Mouse (Mus musculus) brain, adult 10 weeks (tissue): ENCODE measurements around the gene Rnf128. TPM values are rescaled to one million over a fixed set of nuclear protein-coding genes. Genes with fewer than 3 reads are reported as not detected.

Experiments used
- polyA plus RNA-seq: library from polyadenylated mRNA; stranded (reverse); fragments of 350-450 nt; fragmentation: Illumina TruSeq; extraction: RNeasy Lipid Tissue Mini Kit (QIAGEN cat#74804); gene quantifications from one replicate; pipeline ENCODE4 v1.2.3, GENCODE M21; 2015; ENCODE audit warnings: low read depth, low replicate concordance

Rnf128 gene
- 17.1 TPM for polyA plus RNA-seq

DNA sequence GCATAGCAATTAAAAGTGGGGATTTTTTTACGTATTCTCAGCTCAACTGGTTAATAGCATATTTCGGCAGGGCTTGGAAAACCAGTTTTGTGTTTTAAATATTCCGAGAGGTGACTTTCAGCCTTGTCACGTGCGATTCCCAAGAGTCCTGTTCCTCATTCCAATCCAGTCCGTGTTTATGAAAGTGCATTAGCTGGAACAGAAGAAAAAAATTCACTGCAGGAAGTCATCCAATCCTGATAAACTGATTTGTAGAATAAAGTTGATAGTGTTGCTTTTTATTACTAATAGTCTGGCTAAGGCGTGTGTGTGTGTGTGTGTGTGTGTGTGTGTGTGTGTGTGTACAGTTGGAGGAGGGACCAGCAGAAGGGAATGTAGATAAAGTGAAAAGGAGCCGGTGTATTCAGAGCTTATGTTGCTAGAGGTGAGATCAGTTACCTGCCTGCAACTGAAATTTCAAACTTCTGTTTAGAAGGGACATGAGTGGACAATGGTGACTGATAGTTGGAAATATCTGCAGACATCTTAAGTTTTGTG, at the start of gene Rnf128:
Gene Rnf128, plus strand, starts transcription at position 392 of the 537 bp plus-strand sequence.

DNA sequence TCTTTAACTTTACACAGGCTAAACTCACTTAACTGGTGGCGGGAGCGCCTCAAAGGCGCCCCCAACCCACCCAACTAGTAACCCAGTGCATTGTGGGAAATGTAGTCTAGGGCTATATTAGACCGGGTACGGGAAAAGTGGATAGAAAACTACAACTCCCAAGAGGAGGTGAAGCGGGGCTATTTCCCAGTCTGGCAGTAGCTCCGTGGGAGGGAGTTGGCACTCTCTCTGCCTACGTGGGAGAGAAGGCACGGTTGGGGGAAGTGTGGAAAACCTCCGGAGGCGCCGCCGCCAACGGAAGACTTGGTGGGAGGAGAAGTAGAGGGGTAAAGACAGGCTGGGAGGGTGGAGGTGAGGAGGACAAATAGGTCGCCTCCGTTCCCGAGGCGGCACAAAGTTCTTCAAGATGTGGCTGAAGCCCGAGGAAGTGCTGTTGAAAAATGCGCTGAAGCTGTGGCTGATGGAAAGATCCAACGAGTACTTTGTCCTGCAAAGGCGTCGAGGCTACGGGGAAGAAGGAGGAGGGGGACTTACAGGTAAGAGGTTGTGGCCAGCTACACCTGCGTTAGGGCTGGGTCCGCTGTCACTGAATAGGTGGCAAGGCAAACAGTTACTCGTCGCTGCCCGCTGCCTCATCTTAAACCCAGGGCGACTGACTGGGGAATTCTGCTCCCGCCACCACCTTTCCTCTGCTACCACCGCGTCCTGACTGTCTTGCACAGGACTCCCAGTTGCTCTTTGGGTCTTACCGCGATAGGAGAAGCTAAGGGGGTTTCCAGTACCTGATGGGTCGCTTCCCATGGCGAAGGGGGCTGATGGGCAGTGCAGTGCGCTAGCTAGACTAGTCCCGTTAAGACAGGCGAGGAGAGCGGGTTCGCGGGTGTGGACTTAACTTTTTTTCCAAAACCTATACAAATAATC, 121.9 kb downstream of the Rnf128 start, which contains the start of gene Tbc1d8b:
Gene Tbc1d8b, plus strand, starts transcription at position 222 of the 921 bp plus-strand sequence.

DNA sequence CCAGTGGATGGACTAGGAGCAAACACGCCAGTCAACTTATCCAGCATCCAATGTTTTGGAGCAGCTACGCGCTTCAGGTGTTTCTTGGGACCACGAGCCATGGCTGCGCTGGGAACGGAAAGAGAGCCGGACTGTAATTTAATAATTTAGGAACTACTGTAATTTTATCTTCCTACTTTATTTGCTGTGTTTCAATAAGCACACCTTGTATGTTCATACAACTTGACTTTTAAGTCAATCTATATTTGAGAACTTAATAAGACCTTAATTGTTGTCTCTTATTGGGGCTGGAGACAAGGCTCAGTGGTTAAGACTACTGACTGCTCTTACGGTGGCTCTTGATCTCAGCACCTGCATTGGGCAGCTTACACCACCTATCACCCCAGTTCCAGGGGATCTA, 151.3 kb downstream of the Rnf128 start, which contains the start of gene Gm15013:
Gene Gm15013, minus strand, starts transcription at position 101 of the 400 bp plus-strand sequence.

Other genes with a start within 250 kb of the Rnf128 start
- not detected for gene Trap1a, start 229.6 kb upstream of the Rnf128 start, polyA plus RNA-seq
- gene D330045A20Rik, start 82.9 kb upstream of the Rnf128 start, polyA plus RNA-seq = 0.19 TPM
- gene Tbc1d8b, start 121.7 kb downstream of the Rnf128 start, polyA plus RNA-seq = 4.5 TPM
- gene Gm15013, start 151.2 kb downstream of the Rnf128 start, polyA plus RNA-seq = not detected
- gene Ripply1, start 219.0 kb downstream of the Rnf128 start, polyA plus RNA-seq = not detected
- gene Cldn2, start 237.5 kb downstream of the Rnf128 start, polyA plus RNA-seq = 2.4 TPM